Mouse (Mus musculus) adrenal gland, postnatal 36 days (tissue): ENCODE data around the gene Luc7l3. TPM values are rescaled to one million over a fixed set of nuclear protein-coding genes. Genes with fewer than 3 reads are reported as not detected.
A peak's percentile ranks its signal among the peaks of the same experiment; 100 is the strongest.
"Not testable (repeated sequence)": the region's sequence is repeated elsewhere in the genome, so short reads cannot be mapped to it uniquely, and the experiment has no call there.

ENCODE experiments used
- DNase-seq, 2 experiments: peaks; one replicate each; pipeline ENCODE4 v3.0.0; 2021; ENCODE audit warnings: mixed read lengths in 1 of 2
- total RNA-seq, 2 experiments: library from RNA; stranded (reverse); gene quantifications; 2 replicates each; pipeline ENCODE4 v1.2.3; 2021

The Luc7l3 gene
- total RNA-seq, 2 experiments from 2014 or later, result 59.5 to 69.8 TPM

- DNase-seq, result peak; percentile 49 to 53
Measured at GRCm38 (mm10) chr11:94294996-94295845, 26.6 kb downstream of the Luc7l3 start.

GRCm38 (mm10) chr11:94290062-94290740 lies 31.6 kb downstream of the Luc7l3 start:
- DNase-seq, result no peak

DNA sequence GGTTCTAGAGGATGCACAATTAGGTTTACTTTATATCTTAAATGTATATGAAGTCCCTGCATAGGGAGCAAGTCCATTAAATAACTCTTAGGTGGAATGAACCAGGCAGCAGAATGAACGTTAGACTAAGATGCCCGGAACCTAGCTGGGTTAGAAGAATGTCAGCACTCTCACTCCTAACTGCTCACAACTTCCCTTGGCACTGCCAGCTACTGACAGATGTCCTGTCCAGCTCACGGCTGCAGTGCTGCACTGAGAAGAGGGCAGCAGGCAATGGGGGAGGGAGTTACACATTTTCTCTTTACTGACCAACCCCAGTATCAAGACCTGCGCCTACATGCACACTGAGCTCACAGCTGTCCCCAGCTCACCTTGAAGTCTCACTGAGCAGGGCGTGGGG lies 34.7 kb downstream of the Luc7l3 start:
- no peak for DNase-seq

- DNase-seq, result no peak
Measured at GRCm38 (mm10) chr11:94285886-94286574, 35.8 kb downstream of the Luc7l3 start.

DNA sequence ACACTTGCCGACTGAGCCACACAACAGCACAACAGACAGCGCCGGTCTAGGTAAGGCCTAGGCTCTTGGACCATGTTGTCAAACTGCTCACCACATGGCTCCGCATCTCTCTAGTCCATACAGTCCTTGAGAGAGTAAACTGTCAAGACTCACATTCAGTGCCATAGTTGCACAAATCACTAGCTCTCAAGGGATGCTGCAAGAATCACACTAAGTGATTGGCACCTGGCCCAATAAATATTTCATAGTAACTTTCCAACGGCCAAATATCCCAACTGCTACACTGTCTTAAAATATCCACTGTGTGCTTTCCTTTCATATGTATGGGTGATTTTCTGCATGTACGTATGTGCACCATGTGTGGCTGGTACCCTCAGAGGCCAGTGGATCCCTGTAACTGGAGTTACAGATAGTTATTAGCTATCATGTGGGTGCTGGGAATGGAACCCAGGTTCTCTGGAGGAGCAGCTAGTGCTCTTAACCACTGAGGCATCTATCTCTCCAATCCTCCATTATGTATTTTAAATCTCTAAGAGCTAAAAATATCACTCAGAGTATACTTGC lies 38.2 kb downstream of the Luc7l3 start:
- DNase-seq, result no peak

DNA sequence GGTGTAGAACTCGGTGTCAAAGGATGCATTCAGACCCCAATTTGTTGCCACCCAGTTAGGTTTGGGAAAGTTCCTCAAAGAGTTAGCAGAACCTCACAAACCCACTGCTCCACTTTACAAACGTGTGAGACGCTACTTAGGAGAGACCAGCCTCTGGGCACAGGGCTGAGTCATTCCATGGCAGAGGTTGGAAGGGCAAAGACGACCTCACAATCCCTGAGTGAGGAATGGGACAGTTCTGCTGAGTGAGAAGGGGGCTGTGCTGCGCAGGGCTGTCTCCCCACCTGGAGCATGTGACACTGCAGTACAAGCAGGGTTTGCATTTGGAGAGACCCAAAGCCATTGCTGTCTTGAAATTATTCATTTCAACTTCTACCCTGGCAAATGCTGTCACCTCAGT lies 39.5 kb downstream of the Luc7l3 start:
- DNase-seq, result peak in 1 of 2 experiments; percentile 38

- DNase-seq, result peak; percentile 34 to 57
Measured at GRCm38 (mm10) chr11:94281199-94282181, 40.3 kb downstream of the Luc7l3 start, which contains the start of gene Gm21885. Gm21885 (plus strand) TSS chr11:94281873.

GRCm38 (mm10) chr11:94276869-94277337 lies 44.9 kb downstream of the Luc7l3 start:
- peak; percentile 87 to 90 for DNase-seq

DNA sequence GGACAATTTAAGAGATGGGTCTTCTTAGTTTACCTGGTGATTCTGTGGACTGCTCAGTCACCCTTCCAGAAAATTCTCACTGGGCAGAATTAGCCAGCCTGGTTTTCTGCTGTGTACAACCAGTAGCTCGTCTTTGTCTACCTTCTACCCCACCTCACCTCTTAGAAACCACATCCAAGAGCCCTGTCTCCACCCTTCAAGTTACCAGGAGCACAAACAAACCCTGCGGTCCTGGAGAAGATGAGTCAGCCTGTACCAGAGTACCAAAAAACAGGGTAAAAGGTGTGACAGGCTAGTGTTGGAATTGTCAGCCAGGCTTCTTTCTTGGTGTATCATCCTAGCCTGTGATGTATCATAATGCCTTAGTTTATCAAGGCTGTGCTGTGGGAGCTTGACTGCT lies 46.1 kb downstream of the Luc7l3 start:
- DNase-seq, result no peak

DNA sequence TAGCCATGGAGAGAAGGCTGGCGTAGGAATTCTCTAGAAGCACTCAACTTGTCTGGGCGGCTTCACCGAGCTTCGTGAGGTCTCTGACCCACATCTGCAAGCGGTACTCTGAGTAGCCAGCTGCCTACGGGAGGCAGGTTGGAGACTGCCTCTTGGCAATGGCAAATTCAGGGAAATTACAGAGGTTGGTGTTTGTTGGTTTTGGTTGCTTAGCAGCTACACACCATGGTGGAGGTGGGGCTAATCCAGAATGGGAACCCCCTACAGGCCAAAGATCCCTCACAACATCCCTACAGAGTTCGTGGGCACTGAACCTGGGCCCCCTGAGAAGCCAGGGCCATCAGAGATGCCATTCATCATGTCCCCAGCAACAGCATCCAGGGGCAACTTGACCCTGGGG lies 46.6 kb downstream of the Luc7l3 start:
- no peak for DNase-seq

- DNase-seq, result peak in 1 of 2 experiments; percentile 36
Measured at GRCm38 (mm10) chr11:94274206-94274867, 47.5 kb downstream of the Luc7l3 start.

DNA sequence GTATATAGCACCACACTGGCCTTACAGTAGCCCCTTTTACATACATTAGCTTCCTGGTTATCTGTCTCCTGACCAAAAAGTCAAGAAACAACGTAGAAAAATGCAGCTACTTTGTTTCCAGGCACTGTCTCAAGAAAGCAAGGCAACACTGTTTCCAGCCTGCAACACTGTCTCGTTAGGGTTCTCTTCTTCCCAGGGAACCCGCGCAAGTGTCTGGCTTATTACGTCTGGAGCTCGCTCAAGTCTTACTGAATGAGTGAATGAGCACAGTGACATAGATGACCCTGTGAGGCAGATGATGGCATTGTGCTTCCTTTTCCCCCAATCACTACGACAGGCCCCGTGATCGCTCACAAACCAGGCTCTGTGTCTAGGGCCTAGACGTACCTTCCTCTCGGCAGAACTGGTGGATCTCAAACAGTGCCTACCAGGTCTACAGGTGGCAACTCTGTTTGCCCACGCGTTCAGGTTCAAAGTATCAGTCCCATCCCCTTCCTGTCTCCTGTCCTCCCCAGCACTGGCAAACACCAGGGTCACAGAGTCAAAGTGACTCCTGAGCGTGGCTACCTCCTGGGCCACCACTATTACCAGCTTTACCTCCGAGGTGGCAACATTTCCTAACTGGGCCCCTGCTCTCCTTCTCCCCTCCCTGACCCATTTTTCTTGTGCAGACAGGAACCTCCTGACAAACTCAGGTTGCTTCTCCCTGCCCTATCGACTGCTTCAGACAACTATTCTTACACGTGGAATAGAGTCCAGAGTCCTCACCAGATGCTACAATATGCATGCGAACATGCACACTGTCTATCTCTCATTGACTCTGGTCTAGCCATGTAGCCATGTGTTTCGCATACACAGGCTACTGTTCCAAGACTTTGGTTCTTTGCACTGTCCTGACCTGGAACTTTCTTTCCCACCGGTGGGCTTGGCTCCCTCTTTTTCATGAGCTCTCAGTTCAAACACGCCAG lies 48.5 kb downstream of the Luc7l3 start:
- no peak for DNase-seq

GRCm38 (mm10) chr11:94271015-94271414 lies 50.8 kb downstream of the Luc7l3 start:
- no peak for DNase-seq

DNA sequence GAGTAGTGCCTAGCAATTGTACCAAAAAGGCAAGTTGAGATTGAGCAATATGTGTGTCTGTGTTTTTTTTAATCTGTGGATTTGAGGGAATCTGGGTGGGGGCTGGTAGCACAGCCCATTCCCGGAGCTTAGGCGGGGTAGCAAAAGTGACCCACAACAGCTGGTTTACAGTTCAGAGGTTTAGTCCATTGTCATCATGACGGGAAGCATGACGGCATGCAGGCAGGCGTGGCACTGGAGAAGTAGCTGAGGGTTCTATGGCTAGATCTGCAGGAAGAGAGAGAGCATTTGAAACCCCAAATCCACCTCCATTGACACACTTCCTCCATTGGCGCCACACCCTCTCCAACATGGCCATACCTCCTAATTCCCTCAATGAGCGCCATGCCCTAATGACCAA lies 51.9 kb downstream of the Luc7l3 start:
- DNase-seq, result no peak

DNA sequence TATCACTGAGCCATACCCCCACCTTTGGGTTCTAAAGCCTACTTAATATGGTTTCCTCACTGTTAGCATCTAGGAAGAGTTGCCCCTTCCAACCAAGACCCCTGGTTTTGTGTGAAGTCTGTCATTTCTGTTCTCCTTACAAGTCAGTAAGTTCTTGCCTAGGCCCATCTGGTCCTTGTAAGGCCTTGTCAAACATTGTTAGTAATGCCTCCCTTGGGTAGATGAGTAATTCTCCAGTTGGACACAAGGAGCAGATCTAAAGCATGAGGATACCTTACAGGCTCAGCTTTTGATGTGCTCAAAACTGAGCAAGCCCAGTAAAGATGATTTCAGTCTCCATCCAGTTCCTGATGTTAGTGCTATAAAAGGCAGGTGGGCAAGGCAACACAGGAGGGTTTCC lies 53.0 kb downstream of the Luc7l3 start:
- DNase-seq, result no peak

DNA sequence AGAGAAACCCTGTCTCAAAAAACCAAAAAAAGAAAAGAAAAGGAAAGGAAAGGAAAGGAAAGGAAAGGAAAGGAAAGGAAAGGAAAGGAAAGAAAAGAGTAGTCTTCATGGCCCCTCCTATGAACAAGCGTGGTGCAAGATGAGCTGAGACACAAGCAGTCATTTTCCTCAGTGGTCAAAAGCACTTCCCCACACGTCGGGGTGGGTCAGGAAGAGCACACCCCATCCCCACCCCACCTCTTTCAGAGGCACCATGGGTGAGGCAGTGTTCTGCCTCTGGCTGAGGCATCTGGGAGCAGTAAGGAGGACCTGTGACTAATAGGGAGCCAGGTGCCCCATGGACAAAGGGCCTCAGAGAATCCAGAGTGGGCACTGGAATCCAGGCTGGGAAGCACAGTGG lies 55.6 kb downstream of the Luc7l3 start:
- not testable (repeated sequence) for DNase-seq

DNA sequence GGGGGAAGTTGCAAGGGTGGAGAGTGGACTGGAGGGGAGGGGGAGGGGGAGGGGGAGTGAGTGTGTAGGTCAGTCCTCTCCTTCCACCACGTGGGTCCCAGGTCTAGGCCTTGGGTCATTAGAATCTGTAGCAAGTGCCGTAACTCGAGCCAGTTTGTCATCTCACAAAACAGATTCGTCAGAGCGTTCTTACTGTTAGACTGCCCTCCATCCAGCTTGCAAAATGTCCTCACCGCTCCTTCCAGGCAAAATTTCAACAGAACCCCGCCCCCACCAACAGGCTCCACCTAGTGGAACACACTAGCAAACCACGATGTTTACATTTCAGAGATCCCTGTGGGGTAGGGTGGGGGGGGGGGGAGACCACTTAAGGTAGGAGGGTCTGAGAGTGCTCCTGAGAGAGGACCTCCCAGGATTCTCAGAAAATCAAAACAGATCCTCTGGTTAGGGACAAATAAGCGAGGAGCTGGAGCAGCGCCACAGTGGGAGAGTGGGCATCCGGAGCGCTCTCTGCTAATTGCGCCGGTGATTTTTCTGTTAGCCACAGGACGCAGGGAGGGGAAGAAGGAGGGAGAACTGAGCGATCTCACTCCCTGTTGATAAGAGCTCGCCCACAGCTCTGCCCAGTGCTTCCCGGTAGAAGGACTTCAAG lies 56.5 kb downstream of the Luc7l3 start:
- peak; percentile 74 to 86 for DNase-seq

DNA sequence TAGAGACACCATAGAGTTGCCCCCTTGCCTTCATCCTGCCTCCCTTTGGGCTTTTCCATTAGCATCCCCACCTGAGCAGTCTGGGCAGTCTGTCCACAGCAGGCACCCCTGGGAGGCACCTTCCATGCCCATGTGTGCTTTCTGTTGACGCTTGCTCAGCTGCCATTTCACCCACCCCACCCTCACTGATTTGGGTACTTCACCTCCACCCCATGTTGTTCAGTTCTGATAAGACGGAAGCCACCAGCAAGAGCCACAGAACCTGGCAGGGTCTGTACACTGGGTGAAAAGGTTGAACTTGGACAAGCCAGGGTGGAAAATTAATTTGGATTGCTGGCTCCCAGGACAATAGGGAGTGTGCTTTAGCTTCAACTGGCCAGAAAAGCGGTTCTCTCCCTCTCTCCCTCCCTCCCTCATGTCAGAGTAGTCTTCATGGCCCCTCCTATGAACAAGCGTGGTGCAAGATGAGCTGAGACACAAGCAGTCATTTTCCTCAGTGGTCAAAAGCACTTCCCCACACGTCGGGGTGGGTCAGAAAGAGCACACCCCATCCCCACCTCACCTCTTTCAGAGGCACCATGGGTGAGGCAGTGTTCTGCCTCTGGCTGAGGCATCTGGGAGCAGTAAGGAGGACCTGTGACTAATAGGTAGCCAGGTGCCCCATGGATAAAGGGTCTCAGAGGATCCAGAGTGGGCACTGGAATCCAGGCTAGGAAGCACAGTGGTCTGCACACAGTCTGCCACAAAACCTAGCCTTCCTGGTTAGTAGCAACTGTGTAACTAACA lies 60.0 kb downstream of the Luc7l3 start:
- DNase-seq, result no peak
